19 mouse cellular contexts compared by ENCODE assay signal in genomic region chr14:21776201-21776600, GRCm38 (mm10). TPM values are rescaled to one million over a fixed set of nuclear protein-coding genes. Genes with fewer than 3 reads are reported as not detected.
"Had no signal": no experiment of that assay in that cellular context is flagged by ENCODE, and none has a peak within 500 bp of the region (broad histone marks: within the 10 kb centered on the region; RNA-seq: fewer than 3 reads in every experiment).

No protein-coding gene starts in this region.

- ATAC-seq: lung, postnatal 0 days; midbrain, embryonic 13.5 days; midbrain, embryonic 15.5 days had no signal

- H3K27me3 ChIP-seq: lung, embryonic 15.5 days; megakaryocyte, embryonic 14.5 days; midbrain, embryonic 13.5 days; midbrain, embryonic 15.5 days; neural tube, embryonic 12.5 days; stomach, embryonic 15.5 days had no signal

- H3K4me2 ChIP-seq: lung, embryonic 15.5 days; midbrain, embryonic 11.5 days; midbrain, embryonic 13.5 days; midbrain, embryonic 15.5 days; neural tube, embryonic 12.5 days; stomach, embryonic 15.5 days had no signal

- H3K4me3 ChIP-seq: lung, embryonic 15.5 days; megakaryocyte, embryonic 14.5 days; midbrain, embryonic 13.5 days; midbrain, embryonic 15.5 days; neural tube, embryonic 12.5 days; stomach, embryonic 15.5 days had no signal

- DNase-seq: lung, adult 2 months; lung, postnatal 14 days; lung, postnatal 36 days; right cerebral cortex, postnatal 14 days; thymus, adult 2 months; thymus, postnatal 25 days; thymus, postnatal 4 days had no signal

- H3K27ac ChIP-seq: lung, embryonic 15.5 days; macrophage; midbrain, embryonic 13.5 days; midbrain, embryonic 15.5 days; neural tube, embryonic 12.5 days; stomach, embryonic 15.5 days; stomach, postnatal 0 days had no signal

- H3K4me1 ChIP-seq: lung, embryonic 15.5 days; midbrain, embryonic 15.5 days; neural tube, embryonic 12.5 days; stomach, embryonic 15.5 days had no signal

- H3K9ac ChIP-seq: lung, embryonic 15.5 days; midbrain, embryonic 13.5 days; midbrain, embryonic 15.5 days; neural tube, embryonic 12.5 days; stomach, embryonic 15.5 days had no signal

- H3K9me3 ChIP-seq: lung, embryonic 15.5 days; megakaryocyte, embryonic 14.5 days; midbrain, embryonic 13.5 days; midbrain, embryonic 15.5 days; neural tube, embryonic 12.5 days; stomach, embryonic 15.5 days had no signal

RNA-seq across cellular contexts. Expression of gene Dusp13, which starts 25.2 kb away (rescaled TPM):
- polyA plus RNA-seq: lung, embryonic 15.5 days; midbrain, embryonic 11.5 days; midbrain, embryonic 13.5 days; midbrain, embryonic 15.5 days; midbrain, postnatal 0 days; neural tube, embryonic 14.5 days; stomach, embryonic 15.5 days had no signal
